Mouse (Mus musculus) cerebellum, adult 11 months (tissue): ENCODE measurements around the gene Msh4.
A peak's percentile ranks its signal among the peaks of the same experiment; 100 is the strongest.
"Not testable (repeated sequence)": the region's sequence is repeated elsewhere in the genome, so short reads cannot be mapped to it uniquely, and the experiment has no call there.

Experiments
- DNase-seq: peaks from one replicate; pipeline ENCODE4 v3.0.0; 2022

The Msh4 gene

DNA sequence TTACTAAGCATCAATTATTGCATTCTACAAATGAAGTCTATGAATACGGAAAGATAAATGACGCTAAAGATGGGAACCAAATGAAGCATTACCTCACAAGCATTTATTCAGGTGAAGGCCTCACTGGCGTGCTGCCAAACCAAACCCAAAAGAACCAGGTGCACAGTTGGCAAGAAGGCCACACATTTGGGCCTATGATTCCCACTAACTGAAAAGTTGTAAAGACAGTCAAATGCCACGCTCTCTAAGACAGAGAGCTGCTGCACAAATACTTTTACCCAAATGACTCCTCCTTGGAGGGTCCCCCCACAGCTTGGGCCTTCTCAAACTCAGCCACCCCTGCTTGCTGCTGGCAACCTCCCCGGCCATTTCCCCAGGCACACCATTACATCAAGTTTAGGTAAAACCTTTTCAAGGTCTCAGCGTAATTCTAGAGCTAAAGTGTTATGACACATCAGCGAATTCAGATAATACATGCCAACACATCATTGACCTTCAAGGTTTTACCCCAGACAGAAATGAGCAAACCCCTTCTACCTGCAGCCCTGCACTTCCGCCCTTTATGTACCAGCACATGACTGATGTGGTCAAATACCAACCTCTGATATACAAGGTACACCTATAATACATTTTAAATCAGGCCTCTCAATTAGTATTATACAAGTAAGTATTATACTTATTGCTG lies 5.4 kb upstream of the Msh4 start:
- peak; percentile 30 for DNase-seq

GRCm38 (mm10) chr3:153910489-153910888 lies 4.6 kb upstream of the Msh4 start:
- DNase-seq, result no peak

DNA sequence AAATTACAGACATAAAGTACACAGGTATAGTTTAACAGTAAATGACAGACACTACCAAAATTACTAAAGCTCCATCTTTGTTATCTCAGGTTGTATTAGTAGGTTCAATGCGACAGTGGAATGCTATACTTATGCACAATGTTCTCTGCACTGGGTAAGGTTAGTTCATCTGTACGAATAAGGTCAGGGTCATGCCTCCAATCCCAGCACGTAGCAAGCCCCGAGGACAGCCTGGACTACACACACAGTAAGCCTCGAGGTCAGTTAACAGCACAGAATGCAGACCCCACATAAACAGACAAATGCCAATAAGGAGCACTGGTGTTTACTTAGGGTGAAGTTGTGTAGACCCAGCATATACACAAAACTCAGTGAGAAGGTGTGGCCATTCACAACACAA lies 3.0 kb upstream of the Msh4 start:
- DNase-seq, result no peak

DNA sequence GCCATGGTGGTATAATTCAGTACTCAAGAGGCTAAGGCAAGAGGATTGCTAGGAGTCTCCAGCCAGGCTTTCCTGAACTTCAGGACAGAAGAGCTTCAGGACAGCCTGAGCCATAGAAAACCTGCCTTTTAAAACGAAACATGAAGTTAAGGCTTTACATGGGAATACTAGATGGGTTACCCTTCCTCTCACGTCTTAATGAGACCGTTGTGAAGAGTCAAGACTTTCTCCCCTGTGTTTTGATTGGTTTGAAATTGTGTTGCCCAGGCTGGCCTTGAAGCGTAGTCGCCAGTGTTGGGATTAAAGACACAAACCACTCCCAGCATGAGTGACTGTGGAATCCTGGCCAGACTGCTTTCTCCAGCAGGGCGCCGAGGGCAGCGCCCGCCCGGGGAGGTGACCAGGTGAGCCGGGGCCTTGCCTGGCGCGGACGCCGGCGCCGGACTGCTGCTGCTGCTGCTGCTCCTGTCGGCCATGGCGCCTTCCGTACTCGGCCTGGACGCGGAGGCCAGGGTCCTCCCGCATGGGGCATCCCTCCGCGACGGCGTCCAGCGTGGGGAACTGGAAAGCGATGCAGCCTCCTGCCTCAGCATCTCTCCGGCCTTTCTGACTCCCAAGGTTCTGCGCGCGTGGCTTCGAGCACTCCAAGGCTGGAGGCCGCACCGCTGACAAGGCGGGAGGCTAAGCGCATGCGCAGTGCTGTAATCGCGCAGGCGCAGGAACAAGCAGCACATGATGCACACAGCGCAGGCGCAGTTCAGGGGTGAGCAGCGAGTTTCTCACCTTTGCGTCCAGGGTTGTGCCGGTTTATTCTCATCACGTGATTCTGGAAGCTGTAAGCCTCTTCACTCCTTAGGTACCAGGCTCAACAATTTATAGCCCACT lies 445 bp downstream of the Msh4 start:
- no peak for DNase-seq

DNA sequence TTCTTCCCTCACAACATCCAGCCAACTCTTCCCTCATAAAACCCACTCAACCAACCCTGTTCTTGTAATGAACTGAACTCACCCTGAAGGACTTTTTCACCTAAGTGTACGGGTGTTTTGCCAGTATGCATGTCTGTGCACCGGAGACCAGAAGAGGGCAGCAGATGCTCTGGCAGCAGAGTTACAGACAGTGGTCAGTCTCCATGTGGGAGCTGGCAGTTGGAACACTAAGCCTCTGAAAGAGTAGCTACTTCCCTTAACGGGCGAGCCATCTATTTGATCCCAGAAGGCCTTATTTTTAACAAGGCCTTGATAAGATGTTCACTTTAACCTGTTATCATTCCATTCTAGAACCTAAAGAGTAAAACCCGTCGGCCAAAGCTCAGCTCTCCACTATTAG lies 1.4 kb downstream of the Msh4 start:
- peak; percentile 29 for DNase-seq

DNA sequence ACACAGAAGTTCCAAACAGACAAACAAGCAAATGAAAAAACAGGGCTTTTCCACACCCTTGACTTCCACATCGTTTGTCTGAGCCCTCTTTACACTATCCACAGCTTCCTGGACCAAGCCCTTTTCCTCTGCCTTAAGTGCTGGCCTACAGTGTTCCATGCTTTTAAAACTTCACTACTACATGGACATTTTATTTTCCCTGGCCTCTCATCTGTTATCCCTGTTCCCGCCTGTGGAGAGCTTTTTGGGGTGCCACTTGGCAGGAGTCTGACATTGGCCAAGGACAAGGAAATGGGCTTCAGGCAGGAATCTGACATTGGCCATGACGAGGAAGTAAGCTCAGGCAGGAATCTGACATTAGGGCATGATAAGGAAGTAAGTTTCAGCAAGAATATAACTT lies 3.3 kb downstream of the Msh4 start:
- no peak for DNase-seq

DNA sequence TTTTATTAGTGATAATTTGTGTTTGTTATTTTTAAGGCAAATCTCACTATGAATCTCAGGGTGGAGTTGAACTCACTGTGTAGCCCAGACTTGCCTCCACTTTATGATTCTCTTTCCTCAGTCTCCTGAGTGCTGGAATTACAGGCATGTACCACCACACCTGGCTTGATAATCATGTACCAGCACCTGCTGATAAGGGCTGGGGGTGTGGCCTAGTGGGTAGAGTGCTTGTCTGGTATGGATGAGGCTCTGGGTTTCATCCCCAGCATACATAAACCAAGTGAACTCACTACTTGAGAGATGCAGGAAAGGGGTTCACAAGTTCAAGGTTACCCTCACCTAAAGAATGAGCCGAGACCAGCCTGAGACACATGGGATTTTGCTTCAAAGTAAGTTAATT lies 4.0 kb downstream of the Msh4 start:
- no peak for DNase-seq

GRCm38 (mm10) chr3:153897216-153897615 lies 8.7 kb downstream of the Msh4 start:
- no peak for DNase-seq

- DNase-seq, result no peak
Measured at GRCm38 (mm10) chr3:153895454-153895853, 10.5 kb downstream of the Msh4 start.

DNA sequence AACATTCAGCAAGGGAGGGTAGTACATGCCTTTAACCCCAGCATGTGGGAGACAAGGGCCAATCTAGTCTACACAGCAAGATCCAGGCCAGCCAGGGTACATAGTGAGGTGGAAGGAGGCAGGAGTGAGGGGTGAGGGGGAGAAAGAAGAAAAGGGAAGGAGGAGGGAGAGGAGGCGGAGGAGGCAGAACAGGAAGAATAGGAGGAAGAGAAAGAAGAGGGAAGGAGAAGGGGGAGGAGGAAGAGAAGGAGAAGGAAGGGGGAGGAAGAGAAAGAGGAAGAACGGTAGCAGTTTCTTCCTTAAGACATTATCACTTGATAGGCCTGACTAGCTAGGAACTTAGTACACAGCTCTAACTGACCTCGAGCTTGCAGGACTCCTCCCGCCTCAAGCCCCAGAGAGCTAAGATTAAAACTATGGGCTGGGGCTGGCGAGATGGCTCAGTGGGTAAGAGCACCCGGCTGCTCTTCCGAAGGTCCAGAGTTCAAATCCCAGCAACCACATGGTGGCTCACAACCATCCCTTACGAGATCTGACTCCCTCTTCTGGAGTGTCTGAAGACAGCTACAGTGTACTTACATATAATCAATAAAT lies 16.7 kb downstream of the Msh4 start:
- DNase-seq, result no peak

- DNase-seq, result no peak
Measured at GRCm38 (mm10) chr3:153888141-153888540, 17.8 kb downstream of the Msh4 start.

DNA sequence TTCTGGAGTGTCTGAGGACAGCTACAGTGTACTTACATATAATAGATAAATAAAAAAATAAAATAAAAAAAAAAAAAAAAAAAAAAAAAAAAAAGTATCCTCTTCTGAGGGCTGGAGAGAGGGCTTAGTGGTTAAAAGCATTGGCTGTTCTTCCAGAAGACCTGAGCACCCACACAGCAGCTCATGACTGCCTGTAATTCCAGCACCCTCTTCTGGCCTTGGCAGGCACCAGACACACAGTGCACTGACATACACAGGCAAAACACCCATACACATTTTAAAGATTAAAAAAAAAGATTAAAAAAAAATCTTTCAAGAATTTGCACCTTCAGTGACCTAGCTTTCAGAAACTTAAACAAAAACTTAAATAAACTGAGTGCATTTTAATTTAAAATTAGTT lies 19.6 kb downstream of the Msh4 start:
- DNase-seq, result no peak

GRCm38 (mm10) chr3:153871396-153871795 lies 34.5 kb downstream of the Msh4 start:
- DNase-seq, result no peak

GRCm38 (mm10) chr3:153867149-153868136 lies 38.5 kb downstream of the Msh4 start:
- DNase-seq, result no peak

- DNase-seq, result no peak
Measured at GRCm38 (mm10) chr3:153864636-153865429, 41.1 kb downstream of the Msh4 start.

DNA sequence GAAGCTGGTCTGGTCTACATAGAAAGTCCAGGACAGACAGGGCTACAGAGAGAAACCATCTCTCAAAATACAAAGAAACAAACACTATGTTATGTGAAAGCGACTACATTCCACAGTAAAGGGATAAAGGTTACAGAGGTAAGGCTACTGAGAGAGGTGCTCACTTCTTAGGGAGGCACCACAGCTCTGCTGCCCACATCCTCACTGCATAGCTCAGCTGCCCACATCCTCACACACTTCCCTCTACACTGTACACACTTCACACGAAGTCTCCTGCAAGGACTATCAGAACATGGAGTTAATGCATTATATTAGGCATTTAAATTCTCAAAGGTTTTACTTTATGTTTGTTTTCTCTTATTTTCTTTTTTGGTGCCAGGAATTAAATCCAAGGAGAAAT lies 42.1 kb downstream of the Msh4 start:
- no peak for DNase-seq

DNA sequence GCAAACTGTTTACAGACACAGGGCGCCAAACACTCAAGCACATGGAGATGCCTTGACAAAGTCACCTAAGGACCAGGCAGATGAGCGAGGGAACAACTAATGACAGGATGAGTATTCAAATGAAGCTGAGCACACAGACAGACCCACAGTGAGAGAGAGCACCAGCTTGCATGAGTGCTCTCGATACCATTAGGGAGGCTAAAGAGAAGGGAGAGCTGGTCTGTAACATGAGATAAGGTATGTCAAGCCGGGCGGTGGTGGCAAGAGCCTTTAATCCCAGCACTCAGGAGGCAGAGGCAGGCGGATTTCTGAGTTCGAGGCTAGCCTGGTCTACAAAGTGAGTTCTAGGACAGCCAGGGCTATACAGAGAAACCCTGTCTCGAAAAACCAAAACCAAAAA lies 45.5 kb downstream of the Msh4 start:
- not testable (repeated sequence) for DNase-seq

GRCm38 (mm10) chr3:153858350-153859001 lies 47.5 kb downstream of the Msh4 start:
- DNase-seq, result no peak

DNA sequence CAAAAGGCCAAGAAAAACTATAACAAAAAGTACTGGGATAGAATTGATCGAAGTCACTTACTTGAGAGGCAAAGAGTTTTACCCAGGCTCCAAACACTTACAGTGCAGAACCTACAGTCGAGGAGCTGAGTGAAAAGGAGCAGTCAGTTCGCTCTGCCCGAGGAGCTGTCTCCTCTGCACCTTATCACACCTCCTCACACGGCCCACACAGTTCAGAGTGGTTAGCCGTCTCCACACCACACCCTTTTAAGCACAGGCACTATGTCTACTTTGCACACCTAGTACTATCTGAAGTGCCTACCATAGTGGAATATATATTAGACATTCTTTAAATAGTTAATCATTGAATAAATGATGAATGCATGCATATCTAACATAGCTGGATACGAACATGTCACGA lies 53.7 kb downstream of the Msh4 start:
- DNase-seq, result no peak

GRCm38 (mm10) chr3:153850759-153851158 lies 55.2 kb downstream of the Msh4 start:
- no peak for DNase-seq

- no peak for DNase-seq
Measured at GRCm38 (mm10) chr3:153849368-153850015, 56.4 kb downstream of the Msh4 start.
